Mouse (Mus musculus): Measurements from ENCODE around the gene Slitrk3. TPM values are rescaled to one million over a fixed set of nuclear protein-coding genes. Genes with fewer than 3 reads are reported as not detected.

Gene Slitrk3
- polyA plus RNA-seq, 1 experiment from 2014 or later, result 0.15 TPM

DNA sequence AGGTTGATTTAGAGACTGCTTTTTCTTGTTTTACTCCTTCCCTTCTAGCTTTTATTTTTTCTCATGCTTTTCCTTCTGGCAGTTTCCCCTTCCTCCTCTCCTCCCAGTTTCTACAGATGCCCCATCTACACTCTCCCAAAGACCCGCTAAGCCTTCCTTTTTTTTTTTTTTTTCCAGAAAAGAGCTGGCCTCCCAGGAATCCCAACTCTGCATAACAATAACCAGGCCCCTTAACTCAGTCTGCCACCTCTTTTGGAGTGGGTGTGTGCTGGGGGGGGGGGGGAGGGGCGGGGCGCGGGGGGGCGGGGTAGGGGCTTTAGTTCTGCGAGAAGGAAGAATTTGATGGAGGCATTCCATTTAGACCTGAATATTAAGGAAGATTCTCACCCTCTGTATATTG lies 51.6 kb downstream of the Slitrk3 start:
- Histone ChIP-seq H3K9me3 (no peaks in the 10 kb centered on the region), H3K4me3 (no peak overlapping the region), H3K27ac (no peak overlapping the region), H3K4me1 (no peaks in the 10 kb centered on the region), H3K27me3 (no peaks in the 10 kb centered on the region), H3K36me3 (no peaks in the 10 kb centered on the region), H3K4me2 (no peak overlapping the region), H3K9ac (no peak overlapping the region)
- no peak for ATAC-seq (ENCODE audit: borderline replicate concordance, extremely low read depth, low FRiP score, low TSS enrichment)
- 16% methylated on average over 6 of the region's 6 CpGs for WGBS

DNA sequence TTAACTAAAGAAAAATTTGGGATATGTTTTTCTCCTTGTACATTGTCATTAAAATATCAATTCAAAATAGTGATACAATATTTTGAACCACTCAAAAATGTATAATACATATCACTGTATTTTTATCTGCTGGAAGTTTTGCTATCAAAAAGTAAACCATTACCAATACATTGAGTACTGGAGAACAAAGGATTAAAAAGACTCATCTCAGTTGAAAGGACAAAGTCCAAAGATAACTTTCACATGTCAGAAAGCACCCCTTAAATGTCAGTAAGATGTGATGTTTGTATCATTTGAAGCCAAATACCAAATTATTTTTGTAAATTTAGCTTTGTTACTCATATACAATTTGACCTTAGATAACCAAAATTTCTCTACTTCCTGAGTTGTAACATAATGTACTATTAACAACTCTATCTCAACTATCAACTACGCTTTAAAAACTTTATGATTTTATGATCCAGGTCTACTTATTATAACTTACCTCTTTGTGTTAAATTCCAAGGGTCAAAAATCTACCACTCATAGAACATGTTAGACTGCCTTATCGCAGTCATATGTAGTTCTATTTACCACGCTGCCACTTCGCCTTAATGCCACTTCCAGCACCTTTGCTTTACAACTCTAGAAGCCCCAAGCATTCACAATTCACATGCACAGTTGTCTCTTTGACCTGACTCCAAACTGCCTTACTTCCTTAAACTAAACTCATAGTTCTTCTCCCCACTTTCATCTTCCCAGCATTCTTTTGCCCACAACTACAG lies 54.5 kb downstream of the Slitrk3 start:
- no peak overlapping the region for H3K4me2 ChIP-seq
- H3K4me3 ChIP-seq, result no peak overlapping the region
- 93% methylated on average over 4 of the region's 4 CpGs for WGBS
- no peak overlapping the region for H3K9ac ChIP-seq
- H3K27me3 ChIP-seq, result no peaks in the 10 kb centered on the region
- no peaks in the 10 kb centered on the region for H3K36me3 ChIP-seq
- no peak overlapping the region for H3K27ac ChIP-seq
- H3K4me1 ChIP-seq, result no peaks in the 10 kb centered on the region
- no peaks in the 10 kb centered on the region for H3K9me3 ChIP-seq
- ATAC-seq (ENCODE audit: borderline replicate concordance, extremely low read depth, low FRiP score, low TSS enrichment), result no peak

DNA sequence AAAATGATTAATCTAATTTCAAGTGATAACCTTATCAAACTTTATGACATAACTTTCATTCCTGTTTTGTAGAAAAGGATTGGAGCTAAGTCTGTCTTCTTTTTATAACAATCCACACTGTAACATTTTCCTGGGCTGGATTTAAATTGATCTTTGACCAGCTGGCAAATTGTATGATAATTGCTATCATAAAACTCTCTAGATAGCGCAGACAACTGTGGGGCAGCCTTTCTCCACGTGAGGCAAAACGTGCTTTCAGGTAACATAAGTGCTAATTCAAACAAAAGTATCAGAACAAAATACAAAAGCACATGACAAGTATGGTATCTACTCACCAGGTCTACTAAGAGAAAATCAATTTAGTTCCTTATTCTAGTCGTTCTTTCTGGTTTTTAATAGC lies 60.1 kb downstream of the Slitrk3 start:
- 57% methylated on average over 4 of the region's 4 CpGs for whole genome bisulfite sequencing
- Histone ChIP-seq H3K27me3 (no peaks in the 10 kb centered on the region), H3K36me3 (no peaks in the 10 kb centered on the region), H3K27ac (no peak overlapping the region), H3K9me3 (no peaks in the 10 kb centered on the region), H3K4me1 (no peaks in the 10 kb centered on the region), H3K4me2 (no peak overlapping the region), H3K9ac (no peak overlapping the region), H3K4me3 (no peak overlapping the region)
- ATAC-seq (ENCODE audit: borderline replicate concordance, extremely low read depth, low FRiP score, low TSS enrichment), result no peak

Other genes starting within 250 kb of the Slitrk3 start
- gene Sis, start 89.9 kb downstream of the Slitrk3 start, polyA plus RNA-seq (2015; fragmentation: Nextera tagmentation; extraction: Ambion mirVana), result not detected in 2 replicates